Mouse (Mus musculus) T-cell, adult 66 days (primary cell): ENCODE data around the gene Pkn2. TPM values are rescaled to one million over a fixed set of nuclear protein-coding genes. Genes with fewer than 3 reads are reported as not detected.

ENCODE experiments used
- total RNA-seq, 2 experiments: library from RNA; stranded (reverse); gene quantifications; 3 replicates in 1 of 2; 4 replicates in 1 of 2; pipeline ENCODE4 v1.2.4; 2023

Pkn2 gene
- total RNA-seq: 10 to 100 TPM; 73.6 to 84.4 TPM

GRCm38 (mm10) chr3:142881872-142882623 lies at the start of gene Pkn2:
Pkn2 (minus strand) TSS chr3:142882004.

GRCm38 (mm10) chr3:142764995-142765777 lies 116.6 kb downstream of the Pkn2 start, which contains the start of gene Gtf2b:
Gtf2b (plus strand) TSS chr3:142765045.

Other genes starting within 250 kb of the Pkn2 start
- 1 to 10 TPM; 3.0 to 4.0 TPM for gene Kyat3, start 181.0 kb downstream of the Pkn2 start, total RNA-seq
- 10 to 100 TPM; 50.3 to 55.5 TPM for gene Gtf2b, start 117.0 kb downstream of the Pkn2 start, total RNA-seq